ENCODE assay signal across 8 mouse cellular contexts in genomic region chr8:56530359-56530758, GRCm38 (mm10). TPM values are rescaled to one million over a fixed set of nuclear protein-coding genes. Genes with fewer than 3 reads are reported as not detected.
DNase-seq lines count a peak whose midpoint lies in the region; ATAC-seq and TF ChIP-seq lines count a peak whose summit lies in the region.

No protein-coding gene starts in this region.

- peak; percentile 48 for DNase-seq in kidney, adult 2 months
- DNase-seq in kidney, adult 11 months = no peak
- peak; percentile 36 for DNase-seq in ES-E14 (ENCODE audit: low read depth, low spot score)
- peak; percentile 34 to 47 for DNase-seq in frontal cortex, postnatal 25 days (ENCODE audit: low spot score in 2 of 2)
- DNase-seq in left cerebral cortex, postnatal 10 days (ENCODE audit: extremely low spot score in 1 of 2, low spot score in 2 of 2) = peak; percentile 16 to 73
- DNase-seq in ovary, postnatal 36 days (ENCODE audit: low spot score) = peak; percentile 55

- intact Hi-C loops in left cerebral cortex, postnatal 10 days (cut with DNase I) = loop anchor here (5.0 kb wide), 2 partner anchors 52 to 82 kb away; no protein-coding TSS in a partner anchor

- H3K4me1 ChIP-seq in kidney, adult 2 months (ENCODE audit: control insufficient read depth, insufficient read depth, low read length) = no peaks in the 10 kb centered on the region
- H3K4me1 ChIP-seq in ES-E14 (ENCODE audit: control insufficient read depth in 2 of 2, insufficient read depth in 2 of 2, low read length in 2 of 2, poor library complexity in 1 of 2) = no peaks in the 10 kb centered on the region
- H3K4me1 ChIP-seq in bone marrow, adult 2 months (ENCODE audit: control insufficient read depth, insufficient read depth, low read length) = no peaks in the 10 kb centered on the region

- no peak for TF ChIP-seq POLR2A in kidney, adult 2 months (IDR thresholded peaks at IDR 0.05; ENCODE audit: low read depth, low read length)
- no peak for TF ChIP-seq POLR2A in bone marrow, adult 2 months (IDR thresholded peaks at IDR 0.05; ENCODE audit: borderline replicate concordance, control insufficient read depth, low read depth, low read length)

- no peak overlapping the region for H3K9ac ChIP-seq in ES-E14 (ENCODE audit: insufficient read depth, low read depth, low read length, poor library complexity, severe bottlenecking)

- H3K27me3 ChIP-seq in kidney, adult 2 months (replicated peaks; ENCODE audit: control insufficient read depth, insufficient read depth, low read length) = no peaks in the 10 kb centered on the region

- H3K36me3 ChIP-seq in kidney, adult 2 months (ENCODE audit: control insufficient read depth, insufficient read depth, low read length) = no peaks in the 10 kb centered on the region; the same call in 1 of the 2 replicates
- H3K36me3 ChIP-seq in ES-E14 (ENCODE audit: control insufficient read depth, insufficient read depth, low read length, poor library complexity, severe bottlenecking) = no peaks in the 10 kb centered on the region

- 5% methylated on average over 3 of the region's 3 CpGs for WGBS in kidney, adult 2 months
- WGBS in bone marrow, adult 2 months = 6% methylated on average over 3 of the region's 3 CpGs

- peak; percentile 87 for TF ChIP-seq CTCF in kidney, adult 2 months (conservative IDR thresholded peaks at IDR 0.05; ENCODE audit: insufficient read depth, insufficient read length, low read depth, low read length)
- peak; percentile 85 for TF ChIP-seq CTCF in bone marrow, adult 2 months (IDR thresholded peaks at IDR 0.05; ENCODE audit: control insufficient read depth, insufficient read depth, low read length)

- ATAC-seq in erythroblast, adult 5-6 weeks (replicated peaks; ENCODE audit: low FRiP score, poor library complexity, severe bottlenecking) = no peak

- no peaks in the 10 kb centered on the region for H3K9me3 ChIP-seq in ES-E14 (ENCODE audit: control insufficient read depth, insufficient read depth, low read depth, low read length)

- in situ Hi-C loops in ES-E14 (cut with MboI; ENCODE audit: low sequenced_read_pairs in 2 of 2, unreplicated experiment in 2 of 2) = no loop called here

- no peak overlapping the region for H3K4me3 ChIP-seq in kidney, adult 2 months (ENCODE audit: insufficient read depth, low read depth, low read length)
- no peak overlapping the region for H3K4me3 ChIP-seq in ES-E14 (ENCODE audit: insufficient read depth in 1 of 2, low read depth in 1 of 2, low read length in 2 of 2, poor library complexity in 1 of 2, severe bottlenecking in 1 of 2)
- H3K4me3 ChIP-seq in bone marrow, adult 2 months (replicated peaks; ENCODE audit: control insufficient read depth, low read depth, low read length) = no peak overlapping the region

- H3K27ac ChIP-seq in kidney, adult 2 months (ENCODE audit: insufficient read depth, low read depth, low read length) = no peak overlapping the region
- no peak overlapping the region for H3K27ac ChIP-seq in ES-E14 (ENCODE audit: insufficient read depth, low read depth, low read length, poor library complexity, severe bottlenecking)
- H3K27ac ChIP-seq in bone marrow, adult 2 months (ENCODE audit: control insufficient read depth, insufficient read depth, low read depth, low read length, poor library complexity) = no peak overlapping the region

TF ChIP-seq in ES-E14, 5 proteins besides CTCF, POLR2A, EP300 and RAD21:
- TF ChIP-seq MAFK (IDR thresholded peaks at IDR 0.05; ENCODE audit: insufficient read depth, low read depth, low read length) (no peak), CHD2 (IDR thresholded peaks at IDR 0.05; ENCODE audit: low read depth, low read length) (no peak), ZC3H11A (IDR thresholded peaks at IDR 0.05; ENCODE audit: borderline replicate concordance, low read depth, low read length) (0 out of 2 replicates have a peak, but pooled peaks have one; percentile 45)

RNA-seq across cellular contexts. Expression of gene Cep44, which starts 20.5 kb away (rescaled TPM):
- 5.4 and 6.7 TPM in 2 replicates for polyA plus RNA-seq in kidney, adult 2 months (2012; rRNA removed)
- 37.0 and 44.1 TPM in 2 replicates for total RNA-seq in ES-E14 (2012; rRNA removed)
- 17.4 and 23.3 TPM in 2 replicates for polyA plus RNA-seq in bone marrow, adult 2 months (2011; ENCODE audit: insufficient read depth, insufficient read length, low replicate concordance, missing spikeins)
- total RNA-seq in left cerebral cortex, postnatal 10 days (2021) = 10 to 100 TPM; 22.6 to 24.8 TPM
- 27.9 and 32.6 TPM in 2 replicates for total RNA-seq in erythroblast, adult 5-6 weeks (2015; ENCODE audit: low replicate concordance)
- 30.7 and 34.4 TPM in 2 replicates for total RNA-seq in erythroblast, adult 5-6 weeks (2017; ENCODE audit: low replicate concordance)

RNA-seq across cellular contexts. Expression of gene Fbxo8, which starts 20.5 kb away (rescaled TPM):
- polyA plus RNA-seq in kidney, adult 2 months (2012; rRNA removed) = 33.7 and 37.4 TPM in 2 replicates
- 16.3 and 27.3 TPM in 2 replicates for total RNA-seq in ES-E14 (2012; rRNA removed)
- polyA plus RNA-seq in bone marrow, adult 2 months (2011; ENCODE audit: insufficient read depth, insufficient read length, low replicate concordance, missing spikeins) = 11.2 and 15.8 TPM in 2 replicates
- 10 to 100 TPM; 31.2 to 33.9 TPM for total RNA-seq in left cerebral cortex, postnatal 10 days (2021)
- 52.7 and 72.1 TPM in 2 replicates for total RNA-seq in erythroblast, adult 5-6 weeks (2015; ENCODE audit: low replicate concordance)
- 18.0 and 18.5 TPM in 2 replicates for total RNA-seq in erythroblast, adult 5-6 weeks (2017; ENCODE audit: low replicate concordance)
